Mouse (Mus musculus) MEL (cell line): ENCODE measurements around the gene Slc35b2.

Source experiments
- CTCF ChIP-seq, 3 experiments: IDR thresholded peaks in 2 of 3; conservative IDR thresholded peaks in 1 of 3; 2 replicates each; pipeline ENCODE4 v1.5.1; 2011 to 2012; ENCODE audit warnings: low read length in 3 of 3, low read depth in 2 of 3, mild to moderate bottlenecking in 2 of 3, improper control_type of control experiment in 1 of 3, inconsistent platforms in 1 of 3, mixed read lengths in 1 of 3, moderate library complexity in 1 of 3; ENCODE audit not compliant: control insufficient read depth in 1 of 3, insufficient read depth in 1 of 3, poor library complexity in 1 of 3, severe bottlenecking in 1 of 3
- MEF2A ChIP-seq: IDR thresholded peaks from 2 replicates; pipeline ENCODE4 v1.6.1; 2014; ENCODE audit warnings: low read depth, mild to moderate bottlenecking, inconsistent platforms, low read length, improper control_type of control experiment; ENCODE audit not compliant: poor library complexity, insufficient replicate concordance, severe bottlenecking; ENCODE audit errors: extremely low read depth
- RCOR1 ChIP-seq: IDR thresholded peaks from 2 replicates; pipeline ENCODE4 v1.6.1; 2012; ENCODE audit warnings: low read depth, mild to moderate bottlenecking, inconsistent platforms, low read length, improper control_type of control experiment

- TF ChIP-seq CTCF (IDR thresholded peaks at IDR 0.05 in 2 of 3, conservative IDR thresholded peaks at IDR 0.05 in 1 of 3; ENCODE audit: control insufficient read depth in 1 of 3, insufficient read depth in 1 of 3, low read depth in 2 of 3, low read length in 3 of 3, poor library complexity in 1 of 3, severe bottlenecking in 1 of 3), result no peak
- TF ChIP-seq RCOR1, result no peak
- no peak for TF ChIP-seq MEF2A
Measured at GRCm38 (mm10) chr17:45589844-45590243, 26.2 kb downstream of the Slc35b2 start.
